Mouse (Mus musculus) cerebellum, adult 2 months (tissue): Measurements from ENCODE around the gene Lif. TPM values are rescaled to one million over a fixed set of nuclear protein-coding genes. Genes with fewer than 3 reads are reported as not detected.

Experiments used
- DNase-seq, 2 experiments: peaks; one replicate each; pipeline ENCODE4 v3.0.0; 2021
- H3K27ac ChIP-seq: fragments of 200-500 bp; 2 replicates; pipeline ENCODE4 v1.5.1; 2012; ENCODE audit warnings: low read length, control low read depth, inconsistent platforms; ENCODE audit not compliant: insufficient read depth
- H3K27me3 ChIP-seq: fragments of 200-500 bp; 2 replicates; pipeline ENCODE4 v1.6.1; 2012; ENCODE audit warnings: inconsistent platforms, mild to moderate bottlenecking, low read length, moderate library complexity; ENCODE audit not compliant: control insufficient read depth, insufficient read depth
- H3K4me1 ChIP-seq: fragments of 200-500 bp; 2 replicates; pipeline ENCODE4 v1.6.1; 2011; ENCODE audit warnings: low read length; ENCODE audit not compliant: control insufficient read depth, insufficient read depth
- H3K4me3 ChIP-seq: fragments of 200-500 bp; replicated peaks from 2 replicates; pipeline ENCODE3; 2011; ENCODE audit warnings: mild to moderate bottlenecking, low read depth, low read length, control low read depth; ENCODE audit not compliant: insufficient read depth
- CTCF ChIP-seq: fragments of 200-500 bp; IDR thresholded peaks from 2 replicates; pipeline ENCODE4 v1.5.1; 2011; ENCODE audit warnings: low read depth, mild to moderate bottlenecking, control low read depth, low read length, moderate library complexity, borderline replicate concordance; ENCODE audit not compliant: insufficient read depth
- POLR2A ChIP-seq: fragments of 200-500 bp; IDR thresholded peaks from 2 replicates; pipeline ENCODE4 v1.6.1; 2011; ENCODE audit warnings: low read length, control low read depth, borderline replicate concordance; ENCODE audit not compliant: insufficient read depth
- WGBS: fragments of 180-500 bp; shearing (Covaris S2); methylation state at CpG from one replicate; pipeline ENCODE4 v1.1.7; 2018; 5-methylcytosine and 5-hydroxymethylcytosine counted together
- polyA plus RNA-seq: library from polyadenylated mRNA; depleted of rRNA; stranded (reverse); fragments of >200 nt; gene quantifications from 2 replicates; pipeline ENCODE4 v1.2.3, GENCODE M21; 2012

Lif gene
- polyA plus RNA-seq, 1 experiment, result 0.15 TPM

- DNase-seq, result no peak
- WGBS, result 50% methylated on average over 7 of the region's 7 CpGs
- Histone ChIP-seq H3K27ac (no peak overlapping the region), H3K4me3 (no peak overlapping the region), H3K27me3 (peaks cover 1% of the 10 kb centered on the region; the same call in 1 of the 2 replicates), H3K4me1 (no peaks in the 10 kb centered on the region; the same call in 1 of the 2 replicates)
- TF ChIP-seq POLR2A, result no peak
- no peak for TF ChIP-seq CTCF
Observed at GRCm38 (mm10) chr11:4279909-4280308, 22.6 kb downstream of the Lif start.

- Histone ChIP-seq H3K4me1 (no peaks in the 10 kb centered on the region), H3K4me3 (no peak overlapping the region), H3K27me3 (peaks cover 1% of the 10 kb centered on the region; the same call in 1 of the 2 replicates), H3K27ac (no peak overlapping the region)
- TF ChIP-seq POLR2A (no peak), CTCF (no peak)
- WGBS, result 62% methylated on average over 6 of the region's 6 CpGs
- DNase-seq, result no peak
Observed at GRCm38 (mm10) chr11:4281852-4282251, 24.5 kb downstream of the Lif start.

GRCm38 (mm10) chr11:4283627-4284026, 26.3 kb downstream of the Lif start:
- H3K4me3 ChIP-seq, result no peak overlapping the region
- TF ChIP-seq POLR2A, result no peak
- TF ChIP-seq CTCF, result no peak
- WGBS, result 62% methylated on average over 4 of the region's 4 CpGs
- 0 out of 2 replicates have a peak, but pooled peaks cover 1% of the 10 kb centered on the region for H3K27me3 ChIP-seq
- DNase-seq, result no peak
- H3K4me1 ChIP-seq, result peaks cover 3% of the 10 kb centered on the region; the same call in 1 of the 2 replicates
- no peak overlapping the region for H3K27ac ChIP-seq

DNA sequence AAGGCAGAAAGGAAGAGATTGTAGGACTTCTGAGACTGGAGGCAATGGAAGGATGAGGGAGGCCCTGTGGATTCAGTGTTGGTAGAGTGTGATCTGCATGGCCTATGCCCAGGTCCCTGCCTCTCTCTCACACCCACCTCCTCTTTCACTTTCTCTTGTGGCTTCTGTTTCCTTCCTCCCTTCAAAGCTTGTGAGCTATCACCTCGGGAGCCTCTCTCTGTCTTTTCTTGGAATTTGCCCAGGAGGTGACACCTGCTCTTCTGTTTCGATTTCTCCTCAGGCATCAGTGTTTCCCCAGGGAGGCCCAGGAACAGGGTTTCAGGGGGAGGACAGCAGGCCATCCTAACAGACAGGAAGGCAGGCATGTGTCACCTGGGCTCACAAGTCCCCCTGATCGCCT, 31.9 kb downstream of the Lif start:
- H3K4me3 ChIP-seq, result no peak overlapping the region
- H3K4me1 ChIP-seq, result peaks cover 20% of the 10 kb centered on the region
- 14% methylated on average over 3 of the region's 3 CpGs for WGBS
- DNase-seq, result peak in 1 of 2 experiments; percentile 33
- H3K27me3 ChIP-seq, result no peaks in the 10 kb centered on the region
- TF ChIP-seq POLR2A, result no peak
- TF ChIP-seq CTCF, result no peak
- no peak overlapping the region for H3K27ac ChIP-seq

GRCm38 (mm10) chr11:4291639-4292038, 34.3 kb downstream of the Lif start:
- TF ChIP-seq CTCF (no peak), POLR2A (no peak)
- WGBS, result 29% methylated on average over 6 of the region's 6 CpGs
- peaks cover 30% of the 10 kb centered on the region for H3K4me1 ChIP-seq

DNA sequence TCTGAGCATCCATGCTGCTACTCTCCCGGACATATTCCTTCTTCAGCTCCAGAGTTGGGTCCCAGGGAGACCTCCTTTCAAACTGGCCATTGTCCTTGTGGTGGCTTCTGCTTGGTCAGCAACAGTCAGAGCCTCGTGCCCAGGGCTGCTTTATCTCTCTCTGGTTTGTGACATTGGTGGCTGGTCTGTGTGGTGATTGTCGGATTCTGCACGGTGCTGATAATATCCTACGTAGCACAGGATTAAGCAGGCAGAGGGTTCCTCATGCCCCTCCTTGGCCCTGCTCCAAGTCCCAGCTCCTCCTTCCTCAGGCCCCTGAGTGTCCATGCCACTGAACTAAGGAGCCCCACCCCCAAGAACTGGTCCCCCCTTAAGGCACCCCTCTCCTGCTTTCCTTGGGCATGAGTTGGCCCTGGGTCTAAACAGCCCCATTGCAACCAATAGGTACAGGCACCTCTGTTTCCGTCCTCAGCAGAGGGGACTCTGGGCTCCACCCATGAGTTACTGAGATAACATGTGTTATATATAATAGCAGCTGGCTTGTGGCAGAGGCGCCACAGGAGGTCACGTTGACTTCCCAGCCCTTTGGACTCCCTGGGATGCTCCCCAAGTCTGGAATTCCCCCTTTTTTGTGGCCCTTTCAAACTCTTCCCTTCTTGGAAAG, 35.0 kb downstream of the Lif start:
- no peak overlapping the region for H3K4me3 ChIP-seq
- H3K27ac ChIP-seq, result 0 out of 2 replicates have a peak overlapping the region, but pooled peaks have one; percentile 5
- TF ChIP-seq POLR2A (no peak), CTCF (no peak)
- H3K27me3 ChIP-seq, result no peaks in the 10 kb centered on the region
- no peak for DNase-seq
- peaks cover 30% of the 10 kb centered on the region for H3K4me1 ChIP-seq
- WGBS, result 78% methylated on average over 8 of the region's 8 CpGs

More at GRCm38 (mm10) chr11:4291639-4292038, 34.3 kb downstream of the Lif start:
- no peak overlapping the region for H3K4me3 ChIP-seq
- peak; percentile 38 to 67 for DNase-seq
- no peaks in the 10 kb centered on the region for H3K27me3 ChIP-seq
- H3K27ac ChIP-seq, result no peak overlapping the region

- DNase-seq, result no peak
- Histone ChIP-seq H3K4me3 (no peak overlapping the region), H3K4me1 (peaks cover 30% of the 10 kb centered on the region), H3K27ac (no peak overlapping the region), H3K27me3 (no peaks in the 10 kb centered on the region)
- 97% methylated on average over 6 of the region's 6 CpGs for WGBS
- no peak for TF ChIP-seq CTCF
- TF ChIP-seq POLR2A, result no peak
Observed at GRCm38 (mm10) chr11:4292888-4293247, 35.5 kb downstream of the Lif start.

DNA sequence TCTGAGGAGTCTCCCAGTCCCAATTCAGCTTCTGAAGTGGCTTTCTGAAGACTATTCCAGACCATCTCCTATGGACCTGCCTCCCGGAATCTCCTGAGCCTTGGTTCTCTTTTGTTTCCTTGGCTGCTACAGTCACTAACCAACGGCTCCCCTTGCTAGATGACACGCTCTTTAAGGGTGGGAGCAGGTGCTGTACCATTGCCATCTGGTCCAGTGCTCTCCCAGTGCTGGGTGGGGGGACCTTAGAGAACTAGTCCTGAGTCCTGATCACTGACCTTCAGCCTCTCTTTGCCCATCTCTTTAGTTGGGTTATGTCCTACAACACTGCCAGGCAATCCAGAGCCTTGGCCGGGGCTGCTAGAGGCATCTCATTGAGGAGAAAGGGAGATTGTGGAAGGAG, 36.1 kb downstream of the Lif start:
- Histone ChIP-seq H3K27ac (no peak overlapping the region), H3K27me3 (no peaks in the 10 kb centered on the region), H3K4me3 (no peak overlapping the region), H3K4me1 (peaks cover 29% of the 10 kb centered on the region)
- no peak for DNase-seq
- 85% methylated on average over 4 of the region's 4 CpGs for WGBS
- TF ChIP-seq CTCF, result no peak
- no peak for TF ChIP-seq POLR2A
